Comparison of ENCODE assay signal across 16 mouse cellular contexts in genomic region chr17:49697220-49697619, GRCm38 (mm10).
"Had no signal": no experiment of that assay in that cellular context is flagged by ENCODE, and none has a peak within 500 bp of the region (broad histone marks: within the 10 kb centered on the region; RNA-seq: fewer than 3 reads in every experiment).

No protein-coding gene starts in this region.

- H3K4me3 ChIP-seq: neural tube, embryonic 13.5 days; neural tube, embryonic 15.5 days; stomach, embryonic 15.5 days had no signal

- H3K9me3 ChIP-seq: neural tube, embryonic 13.5 days; neural tube, embryonic 15.5 days; stomach, embryonic 15.5 days had no signal

- H3K4me1 ChIP-seq: neural tube, embryonic 13.5 days; neural tube, embryonic 15.5 days; stomach, embryonic 15.5 days had no signal

- H3K4me2 ChIP-seq: neural tube, embryonic 13.5 days; neural tube, embryonic 15.5 days; stomach, embryonic 15.5 days had no signal

- DNase-seq: retina, postnatal 1 day; right cerebral cortex, adult 18-20 months; right cerebral cortex, postnatal 14 days; right cerebral cortex, postnatal 25 days; right cerebral cortex, postnatal 4 days; spleen, adult 18-20 months; thymus, adult 18-20 months; thymus, adult 2 months; thymus, postnatal 14 days; thymus, postnatal 25 days; thymus, postnatal 36 days; thymus, postnatal 4 days had no signal

- H3K36me3 ChIP-seq: neural tube, embryonic 13.5 days; neural tube, embryonic 15.5 days; stomach, embryonic 15.5 days had no signal

- H3K9ac ChIP-seq: neural tube, embryonic 13.5 days; neural tube, embryonic 15.5 days; stomach, embryonic 15.5 days had no signal

- H3K27ac ChIP-seq: neural tube, embryonic 13.5 days; neural tube, embryonic 15.5 days; stomach, embryonic 15.5 days; stomach, postnatal 0 days had no signal

- H3K27me3 ChIP-seq: neural tube, embryonic 13.5 days; neural tube, embryonic 15.5 days; stomach, embryonic 15.5 days had no signal
